Mouse (Mus musculus) liver, adult 10 weeks (tissue): ENCODE measurements around the gene Tsr3. TPM values are rescaled to one million over a fixed set of nuclear protein-coding genes. Genes with fewer than 3 reads are reported as not detected.

Source experiments
- polyA plus RNA-seq: library from polyadenylated mRNA; stranded (reverse); fragments of 350-450 nt; fragmentation: Illumina TruSeq; extraction: RNeasy Lipid Tissue Mini Kit (QIAGEN cat#74804); gene quantifications from one replicate; pipeline ENCODE4 v1.2.3, GENCODE M21; 2014; ENCODE audit warnings: low read depth, low replicate concordance

Tsr3 gene
- 5.3 TPM for polyA plus RNA-seq

GRCm38 (mm10) chr17:25239695-25240636 is at the start of gene Tsr3, which contains the start of gene Gnptg:
Gene Tsr3 (plus strand): TSS chr17:25240170.
Gene Gnptg (minus strand): TSS chr17:25240124.

GRCm38 (mm10) chr17:25256140-25256754 is 16.3 kb downstream of the Tsr3 start, which contains the start of gene Baiap3:
Gene Baiap3 (minus strand): TSS chr17:25256364.

GRCm38 (mm10) chr17:25274571-25275346 is 34.8 kb downstream of the Tsr3 start, which contains the start of gene Ube2i:
Gene Ube2i (minus strand): TSS chr17:25274622.

Other genes starting within 250 kb of the Tsr3 start
- gene Cramp1l, start 224.4 kb upstream of the Tsr3 start, polyA plus RNA-seq = 3.8 TPM
- gene Ift140, start 224.1 kb upstream of the Tsr3 start, polyA plus RNA-seq = 1.5 TPM
- 4.9 TPM for gene Tmem204, start 156.6 kb upstream of the Tsr3 start, polyA plus RNA-seq
- 0.85 TPM for gene Telo2, start 124.2 kb upstream of the Tsr3 start, polyA plus RNA-seq
- not detected for gene Ptx4, start 119.4 kb upstream of the Tsr3 start, polyA plus RNA-seq
- 4.5 TPM for gene Clcn7, start 106.8 kb upstream of the Tsr3 start, polyA plus RNA-seq
- not detected for gene Ccdc154, start 77.7 kb upstream of the Tsr3 start, polyA plus RNA-seq
- not detected for gene Gm38655, start 64.7 kb upstream of the Tsr3 start, polyA plus RNA-seq
- gene BC003965, start 55.6 kb upstream of the Tsr3 start, polyA plus RNA-seq = 10.1 TPM
- gene Unkl, start 51.8 kb upstream of the Tsr3 start, polyA plus RNA-seq = 14.5 TPM
- 11.4 TPM for gene Gnptg, start within 50 bp of the Tsr3 start, polyA plus RNA-seq
- not detected for gene Baiap3, start 16.2 kb downstream of the Tsr3 start, polyA plus RNA-seq
- gene Ube2i, start 34.5 kb downstream of the Tsr3 start, polyA plus RNA-seq = 89.5 TPM
- not detected for gene Prss34, start 58.2 kb downstream of the Tsr3 start, polyA plus RNA-seq
- not detected for gene Prss28, start 68.5 kb downstream of the Tsr3 start, polyA plus RNA-seq
- not detected for gene Prss29, start 78.5 kb downstream of the Tsr3 start, polyA plus RNA-seq
- not detected for gene Tpsab1, start 105.4 kb downstream of the Tsr3 start, polyA plus RNA-seq
- gene Tpsb2, start 126.1 kb downstream of the Tsr3 start, polyA plus RNA-seq = not detected
- not detected for gene Tpsg1, start 129.1 kb downstream of the Tsr3 start, polyA plus RNA-seq
- gene Cacna1h, start 193.6 kb downstream of the Tsr3 start, polyA plus RNA-seq = not detected
- gene Tekt4, start 214.4 kb downstream of the Tsr3 start, polyA plus RNA-seq = not detected